Mouse (Mus musculus): ENCODE results near the gene Pptc7. TPM values are rescaled to one million over a fixed set of nuclear protein-coding genes. Genes with fewer than 3 reads are reported as not detected.

The Pptc7 gene
- polyA plus RNA-seq, 1 experiment from 2014 or later, result 6.5 TPM

DNA sequence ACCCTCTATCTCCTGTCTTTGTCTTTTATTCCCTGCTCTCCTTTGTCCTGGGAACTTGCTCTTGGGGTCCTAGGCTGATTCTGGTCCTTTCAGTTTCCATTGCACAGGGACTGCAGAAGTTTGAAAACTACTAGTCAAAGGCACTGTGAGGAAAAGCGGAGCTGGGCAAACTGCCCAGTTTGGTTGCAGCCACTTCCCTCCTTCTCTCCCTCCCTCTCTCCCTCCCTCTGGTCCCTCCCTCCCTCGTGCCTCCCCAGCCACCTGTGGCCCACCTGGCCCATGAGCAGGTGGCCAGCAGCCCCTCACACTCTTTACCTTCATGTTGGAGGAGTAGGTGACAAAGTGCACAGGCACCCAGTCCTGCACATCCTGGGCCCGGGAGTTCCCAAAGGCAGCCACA lies 39.0 kb upstream of the Pptc7 start:
- H3K9me3 ChIP-seq (ENCODE audit: control insufficient read depth, low read length), result no peaks in the 10 kb centered on the region
- H3K9ac ChIP-seq (ENCODE audit: low read depth, low read length), result no peak overlapping the region
- ATAC-seq, result no peak
- no peak overlapping the region for H3K27ac ChIP-seq (ENCODE audit: low read depth, low read length)
- no peak overlapping the region for H3K4me2 ChIP-seq (ENCODE audit: low read length)
- no peak overlapping the region for H3K4me3 ChIP-seq (ENCODE audit: low read length)
- no peaks in the 10 kb centered on the region for H3K27me3 ChIP-seq (replicated peaks; ENCODE audit: control insufficient read depth, insufficient read depth, low read length)
- H3K36me3 ChIP-seq (ENCODE audit: control insufficient read depth, insufficient read depth, low read length), result peaks cover 14% of the 10 kb centered on the region
- WGBS, result 66% methylated on average over 3 of the region's 3 CpGs
- H3K4me1 ChIP-seq (ENCODE audit: control insufficient read depth, insufficient read depth, low read depth, low read length), result peaks cover 3% of the 10 kb centered on the region

- Histone ChIP-seq H3K36me3 (ENCODE audit: control insufficient read depth, insufficient read depth, low read length) (peaks cover 14% of the 10 kb centered on the region), H3K4me2 (ENCODE audit: low read length) (no peak overlapping the region), H3K4me1 (ENCODE audit: control insufficient read depth, insufficient read depth, low read depth, low read length) (peaks cover 3% of the 10 kb centered on the region), H3K4me3 (ENCODE audit: low read length) (no peak overlapping the region), H3K27ac (ENCODE audit: low read depth, low read length) (no peak overlapping the region), H3K9me3 (ENCODE audit: control insufficient read depth, low read length) (no peaks in the 10 kb centered on the region), H3K27me3 (replicated peaks; ENCODE audit: control insufficient read depth, insufficient read depth, low read length) (no peaks in the 10 kb centered on the region), H3K9ac (ENCODE audit: low read depth, low read length) (no peak overlapping the region)
- no peak for ATAC-seq
- WGBS, result 90% methylated on average over 10 of the region's 10 CpGs
Observed at GRCm38 (mm10) chr5:122246547-122247167, 37.5 kb upstream of the Pptc7 start.

DNA sequence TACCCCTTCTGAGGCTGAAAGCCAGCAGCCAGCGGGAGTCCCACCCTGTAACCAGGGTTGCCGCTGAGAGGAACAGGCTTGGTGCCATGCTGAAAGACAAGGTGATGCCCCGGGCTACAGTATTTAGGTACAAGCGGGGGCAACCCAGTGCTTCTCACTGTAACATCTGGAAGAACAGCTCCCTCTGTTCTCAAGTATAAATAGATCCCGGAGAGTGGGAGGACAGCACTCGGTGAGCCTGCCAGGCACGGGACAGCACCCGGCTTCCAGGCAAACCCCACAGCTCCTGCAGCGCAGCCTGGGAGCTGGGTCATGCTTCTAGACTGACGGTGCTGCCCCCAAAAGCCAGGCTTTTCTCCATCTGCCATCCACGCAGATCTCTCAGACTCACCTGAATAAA lies 36.6 kb upstream of the Pptc7 start:
- Histone ChIP-seq H3K27me3 (replicated peaks; ENCODE audit: control insufficient read depth, insufficient read depth, low read length) (no peaks in the 10 kb centered on the region), H3K4me3 (ENCODE audit: low read length) (no peak overlapping the region), H3K9ac (ENCODE audit: low read depth, low read length) (no peak overlapping the region), H3K4me1 (ENCODE audit: control insufficient read depth, insufficient read depth, low read depth, low read length) (peaks cover 3% of the 10 kb centered on the region), H3K36me3 (ENCODE audit: control insufficient read depth, insufficient read depth, low read length) (peaks cover 14% of the 10 kb centered on the region), H3K4me2 (ENCODE audit: low read length) (no peak overlapping the region), H3K27ac (ENCODE audit: low read depth, low read length) (no peak overlapping the region), H3K9me3 (ENCODE audit: control insufficient read depth, low read length) (no peaks in the 10 kb centered on the region)
- ATAC-seq, result no peak
- WGBS, result 86% methylated on average over 11 of the region's 11 CpGs

DNA sequence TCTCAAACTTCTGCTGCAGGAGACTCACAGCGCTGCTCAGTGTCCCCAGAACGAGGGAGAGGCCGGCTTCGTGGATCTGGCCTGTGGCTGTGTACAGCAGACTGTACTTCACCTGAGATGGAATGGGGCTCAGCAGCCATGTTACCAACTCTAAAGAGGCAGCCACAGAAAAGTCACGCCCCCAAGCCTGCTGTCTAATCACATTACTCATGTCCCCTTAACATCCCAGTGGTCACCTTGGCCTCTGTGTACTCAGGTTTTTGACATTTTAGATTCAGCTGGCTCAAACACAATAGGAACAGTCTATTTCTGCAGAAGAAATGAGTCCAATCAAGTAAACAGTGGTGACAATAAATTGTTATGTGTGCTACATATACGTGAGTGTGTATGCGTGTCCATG lies 36.2 kb upstream of the Pptc7 start:
- ATAC-seq, result no peak
- H3K27ac ChIP-seq (ENCODE audit: low read depth, low read length), result no peak overlapping the region
- 91% methylated on average over 7 of the region's 7 CpGs for WGBS
- no peak overlapping the region for H3K4me2 ChIP-seq (ENCODE audit: low read length)
- no peaks in the 10 kb centered on the region for H3K27me3 ChIP-seq (replicated peaks; ENCODE audit: control insufficient read depth, insufficient read depth, low read length)
- H3K9me3 ChIP-seq (ENCODE audit: control insufficient read depth, low read length), result no peaks in the 10 kb centered on the region
- H3K4me3 ChIP-seq (ENCODE audit: low read length), result no peak overlapping the region
- peaks cover 14% of the 10 kb centered on the region for H3K36me3 ChIP-seq (ENCODE audit: control insufficient read depth, insufficient read depth, low read length)
- no peak overlapping the region for H3K9ac ChIP-seq (ENCODE audit: low read depth, low read length)
- H3K4me1 ChIP-seq (ENCODE audit: control insufficient read depth, insufficient read depth, low read depth, low read length), result peaks cover 3% of the 10 kb centered on the region

DNA sequence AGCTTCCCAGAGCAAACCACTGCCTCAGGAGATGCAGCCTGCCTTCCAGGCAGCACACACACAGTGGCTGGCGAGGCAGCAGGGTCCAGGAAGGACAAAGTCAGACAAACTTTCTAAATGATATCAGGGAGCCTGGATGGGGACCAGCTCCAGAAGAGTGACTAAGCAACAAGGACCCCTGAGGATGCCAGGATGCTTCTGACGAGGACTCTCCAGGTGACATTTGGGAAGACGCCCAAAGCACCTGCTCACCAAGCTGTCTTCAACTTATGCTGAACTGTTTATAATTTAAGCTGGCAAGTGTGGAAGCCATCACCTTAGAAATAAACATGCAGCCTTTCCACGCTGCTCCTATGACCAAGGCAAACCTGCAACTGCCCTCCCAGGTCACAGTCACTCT lies 34.9 kb upstream of the Pptc7 start:
- Histone ChIP-seq H3K4me3 (ENCODE audit: low read length) (no peak overlapping the region), H3K27ac (ENCODE audit: low read depth, low read length) (no peak overlapping the region), H3K4me2 (ENCODE audit: low read length) (no peak overlapping the region), H3K27me3 (replicated peaks; ENCODE audit: control insufficient read depth, insufficient read depth, low read length) (no peaks in the 10 kb centered on the region), H3K4me1 (ENCODE audit: control insufficient read depth, insufficient read depth, low read depth, low read length) (no peaks in the 10 kb centered on the region), H3K9ac (ENCODE audit: low read depth, low read length) (no peak overlapping the region), H3K9me3 (ENCODE audit: control insufficient read depth, low read length) (no peaks in the 10 kb centered on the region), H3K36me3 (ENCODE audit: control insufficient read depth, insufficient read depth, low read length) (peaks cover 18% of the 10 kb centered on the region)
- 91% methylated on average over 4 of the region's 4 CpGs for WGBS
- ATAC-seq, result no peak

GRCm38 (mm10) chr5:122251895-122252606 lies 32.1 kb upstream of the Pptc7 start:
- no peaks in the 10 kb centered on the region for H3K4me1 ChIP-seq (ENCODE audit: control insufficient read depth, insufficient read depth, low read depth, low read length)
- H3K4me3 ChIP-seq (ENCODE audit: low read length), result no peak overlapping the region
- no peak overlapping the region for H3K9ac ChIP-seq (ENCODE audit: low read depth, low read length)
- ATAC-seq, result no peak
- no peaks in the 10 kb centered on the region for H3K27me3 ChIP-seq (replicated peaks; ENCODE audit: control insufficient read depth, insufficient read depth, low read length)
- H3K36me3 ChIP-seq (ENCODE audit: control insufficient read depth, insufficient read depth, low read length), result peaks cover 28% of the 10 kb centered on the region
- H3K27ac ChIP-seq (ENCODE audit: low read depth, low read length), result no peak overlapping the region
- H3K9me3 ChIP-seq (ENCODE audit: control insufficient read depth, low read length), result no peaks in the 10 kb centered on the region
- 84% methylated on average over 17 of the region's 17 CpGs for WGBS
- no peak overlapping the region for H3K4me2 ChIP-seq (ENCODE audit: low read length)

DNA sequence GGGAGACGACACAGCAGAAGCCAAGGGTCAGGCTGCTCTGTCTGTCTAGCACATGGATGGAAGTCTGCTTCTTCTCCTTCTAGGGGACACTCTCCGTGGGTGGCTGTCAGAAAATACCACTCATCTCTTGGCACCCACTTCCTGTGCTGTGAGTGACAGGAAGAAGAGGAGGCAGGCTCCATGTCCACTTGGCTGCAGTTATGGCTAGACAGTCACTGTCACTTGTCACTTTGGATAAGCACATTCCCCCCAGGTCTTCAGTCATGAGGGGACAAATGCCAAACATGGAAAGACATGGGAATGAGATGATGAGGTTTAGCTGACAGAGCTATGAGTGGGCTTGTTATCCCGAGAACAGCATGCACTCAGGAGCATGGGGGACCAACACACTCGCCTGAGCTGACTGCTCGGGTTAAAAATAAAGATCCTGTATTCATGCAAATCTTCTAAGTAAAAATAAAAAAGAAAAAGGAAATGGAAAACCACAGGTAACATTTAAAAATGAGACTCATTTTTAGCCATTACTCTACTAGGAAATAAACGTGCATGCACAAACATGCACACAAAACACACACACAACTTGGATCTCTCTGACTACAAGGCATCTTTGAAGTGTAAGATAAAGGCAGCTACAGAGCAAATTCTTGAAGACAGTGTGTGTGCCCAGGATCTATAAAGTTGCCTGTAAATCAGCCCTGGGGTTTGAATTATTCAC lies 26.0 kb upstream of the Pptc7 start:
- peaks cover 28% of the 10 kb centered on the region for H3K36me3 ChIP-seq (ENCODE audit: control insufficient read depth, insufficient read depth, low read length)
- H3K27me3 ChIP-seq (replicated peaks; ENCODE audit: control insufficient read depth, insufficient read depth, low read length), result no peaks in the 10 kb centered on the region
- H3K9me3 ChIP-seq (ENCODE audit: control insufficient read depth, low read length), result no peaks in the 10 kb centered on the region
- no peaks in the 10 kb centered on the region; the same call in 1 of the 2 replicates for H3K4me1 ChIP-seq (ENCODE audit: control insufficient read depth, insufficient read depth, low read depth, low read length)
- no peak for ATAC-seq
- H3K4me2 ChIP-seq (ENCODE audit: low read length), result no peak overlapping the region
- no peak overlapping the region for H3K4me3 ChIP-seq (ENCODE audit: low read length)
- 89% methylated on average over 6 of the region's 6 CpGs for WGBS
- H3K27ac ChIP-seq (ENCODE audit: low read depth, low read length), result no peak overlapping the region
- H3K9ac ChIP-seq (ENCODE audit: low read depth, low read length), result no peak overlapping the region

GRCm38 (mm10) chr5:122262104-122262503 lies 22.1 kb upstream of the Pptc7 start:
- H3K9me3 ChIP-seq (ENCODE audit: control insufficient read depth, low read length), result no peaks in the 10 kb centered on the region
- no peak overlapping the region for H3K4me3 ChIP-seq (ENCODE audit: low read length)
- H3K9ac ChIP-seq (ENCODE audit: low read depth, low read length), result no peak overlapping the region
- no peaks in the 10 kb centered on the region for H3K27me3 ChIP-seq (replicated peaks; ENCODE audit: control insufficient read depth, insufficient read depth, low read length)
- peaks cover 3% of the 10 kb centered on the region; the same call in 1 of the 2 replicates for H3K4me1 ChIP-seq (ENCODE audit: control insufficient read depth, insufficient read depth, low read depth, low read length)
- no peak for ATAC-seq
- WGBS, result 55% methylated on average over 7 of the region's 7 CpGs
- no peak overlapping the region for H3K4me2 ChIP-seq (ENCODE audit: low read length)
- H3K36me3 ChIP-seq (ENCODE audit: control insufficient read depth, insufficient read depth, low read length), result peaks cover 13% of the 10 kb centered on the region
- H3K27ac ChIP-seq (ENCODE audit: low read depth, low read length), result no peak overlapping the region
